Mouse (Mus musculus) megakaryocyte, embryonic 14.5 days (primary cell): Measurements from ENCODE around the gene Zfp827.

Experiments
- FLI1 ChIP-seq: IDR thresholded peaks from 2 replicates; pipeline ENCODE4 v1.6.1; 2012; ENCODE audit warnings: low read length, inconsistent platforms, mixed read lengths
- GATA1 ChIP-seq: IDR thresholded peaks from 3 replicates; pipeline ENCODE4 v1.6.1; 2012; ENCODE audit warnings: mixed read lengths, low read length, inconsistent platforms, borderline replicate concordance

- no peak for TF ChIP-seq GATA1
- TF ChIP-seq FLI1, result no peak
Observed at GRCm38 (mm10) chr8:79209641-79210358, 181.6 kb downstream of the Zfp827 start.
